Mouse (Mus musculus) hematopoietic stem cell, adult 5-6 weeks (primary cell): ENCODE measurements around the gene Bicd2. TPM values are rescaled to one million over a fixed set of nuclear protein-coding genes. Genes with fewer than 3 reads are reported as not detected.

ENCODE experiments used
- ATAC-seq, 2 experiments: fragments of 125-278 bp in 1 of 2; replicated peaks in 1 of 2; 2 replicates each; pipeline ENCODE4 v1.8.0; 2016 to 2017; ENCODE audit warnings: inconsistent platforms in 2 of 2, mild to moderate bottlenecking in 2 of 2, moderate number of reproducible peaks in 2 of 2, low read depth in 1 of 2, moderate TSS enrichment in 1 of 2; ENCODE audit not compliant: low FRiP score in 2 of 2, poor library complexity in 2 of 2, severe bottlenecking in 2 of 2, insufficient read depth in 1 of 2, low TSS enrichment in 1 of 2
- total RNA-seq: library from RNA; stranded (forward); fragments of 172-1452, 232-1000 nt; gene quantifications from 2 replicates; pipeline ENCODE4 v1.2.3, GENCODE M21; 2017

The Bicd2 gene
- 18.0 and 21.2 TPM in 2 replicates for total RNA-seq

GRCm38 (mm10) chr13:49341012-49341830 is at the start of gene Bicd2:
Gene Bicd2 (plus strand): TSS chr13:49341585.
- ATAC-seq = peak; percentile 97 to 98

DNA sequence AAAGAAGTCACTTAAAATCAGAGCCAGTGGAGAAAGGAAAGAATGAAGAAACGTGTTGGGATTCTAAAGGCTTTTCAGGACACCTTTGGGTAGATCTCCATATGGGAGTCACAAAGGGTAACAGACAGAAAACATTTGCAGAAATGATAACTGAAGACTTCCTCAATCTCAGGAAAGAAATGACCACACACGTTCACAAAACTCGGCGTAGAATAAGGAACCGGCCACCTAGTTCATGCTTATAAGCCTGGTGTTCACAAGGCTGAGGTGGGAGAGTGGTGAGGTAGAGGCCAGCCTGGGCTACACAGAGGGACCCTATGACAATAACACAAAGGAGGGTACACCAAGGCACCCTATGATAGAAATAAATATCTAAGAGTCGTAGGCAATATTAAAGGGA is 49.4 kb upstream of the Bicd2 start:
- peak in 1 of 2 experiments; percentile 46; a peak in 1 of 4 replicates for ATAC-seq

DNA sequence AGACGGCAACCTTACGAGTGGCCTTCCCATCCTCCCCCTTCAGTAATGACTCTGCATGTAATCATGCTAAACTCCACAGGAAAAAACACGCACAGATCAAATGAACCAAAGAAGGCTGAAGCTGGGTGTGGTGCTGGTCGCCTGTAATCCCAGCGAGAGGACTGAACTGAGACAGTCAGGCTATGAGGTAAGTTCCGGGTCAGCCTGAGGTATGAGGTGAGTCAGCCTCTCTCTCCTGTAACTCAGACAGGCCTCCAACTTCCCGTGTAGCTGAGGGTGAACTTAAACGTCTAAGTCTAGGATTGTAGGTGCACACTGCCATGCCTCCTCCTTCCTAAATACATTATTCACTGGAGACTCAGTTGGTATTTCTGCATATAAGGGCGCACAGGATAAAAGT is 47.3 kb upstream of the Bicd2 start:
- no peak for ATAC-seq

DNA sequence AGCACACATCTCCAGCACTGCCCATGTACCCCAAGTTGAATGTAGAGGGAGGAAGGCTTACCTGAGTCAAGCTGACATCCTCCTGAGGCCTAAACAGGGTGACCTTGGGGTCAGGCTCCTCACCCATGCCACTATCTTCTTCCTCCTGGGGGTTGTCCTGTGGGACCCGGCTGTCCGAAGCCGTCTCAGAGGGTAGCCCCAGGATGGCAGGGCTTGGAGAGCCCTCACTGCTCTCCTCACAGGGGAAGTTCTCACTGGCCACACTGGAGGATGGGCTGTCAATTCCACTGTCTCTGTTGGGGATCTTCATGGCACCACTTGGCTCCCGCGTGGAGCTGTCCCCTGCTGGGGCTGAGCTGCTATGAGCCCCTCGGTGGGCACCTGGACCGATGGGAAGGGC is 45.1 kb upstream of the Bicd2 start:
- no peak for ATAC-seq

DNA sequence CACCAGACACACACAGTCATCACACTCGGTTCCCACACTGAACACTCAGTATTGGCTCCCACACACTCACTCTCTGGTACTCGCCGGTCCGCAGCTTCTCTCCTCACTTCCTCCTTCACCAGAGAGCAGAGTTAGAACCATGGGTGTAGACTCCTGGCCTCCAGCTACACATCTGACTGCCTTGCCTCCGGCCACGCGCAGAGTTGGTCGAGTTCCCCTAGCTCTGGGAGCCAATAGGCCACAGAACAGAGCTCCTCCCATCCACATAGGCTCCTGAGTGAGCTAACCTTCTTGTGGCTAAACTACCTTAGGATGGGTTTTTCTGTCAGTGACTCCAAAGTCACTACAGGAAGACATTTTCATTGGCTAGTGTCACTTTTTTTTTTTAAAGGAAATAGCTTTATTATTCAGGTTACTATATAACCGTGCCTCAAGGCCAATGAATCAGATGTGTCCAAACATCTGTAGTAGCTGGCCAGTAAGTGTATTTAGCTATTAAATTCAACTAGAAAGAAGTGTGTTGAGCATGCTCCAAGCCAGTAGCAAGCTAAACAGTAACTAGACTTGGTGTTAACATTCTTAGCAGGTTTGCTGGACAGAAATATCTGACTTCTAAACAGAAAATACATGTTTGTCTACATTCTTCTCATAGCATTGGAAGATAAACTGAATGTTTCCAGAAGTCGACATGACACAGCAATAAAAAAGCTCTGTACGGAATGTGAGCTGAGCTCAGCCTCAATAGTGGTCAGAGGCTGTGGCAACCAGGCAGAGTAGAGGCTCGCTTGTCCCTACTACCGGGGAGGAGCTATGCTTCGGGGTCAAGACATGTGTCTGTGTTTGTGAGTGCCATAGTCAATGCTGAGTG is 42.6 kb upstream of the Bicd2 start:
- ATAC-seq = peak; percentile 69 to 85

DNA sequence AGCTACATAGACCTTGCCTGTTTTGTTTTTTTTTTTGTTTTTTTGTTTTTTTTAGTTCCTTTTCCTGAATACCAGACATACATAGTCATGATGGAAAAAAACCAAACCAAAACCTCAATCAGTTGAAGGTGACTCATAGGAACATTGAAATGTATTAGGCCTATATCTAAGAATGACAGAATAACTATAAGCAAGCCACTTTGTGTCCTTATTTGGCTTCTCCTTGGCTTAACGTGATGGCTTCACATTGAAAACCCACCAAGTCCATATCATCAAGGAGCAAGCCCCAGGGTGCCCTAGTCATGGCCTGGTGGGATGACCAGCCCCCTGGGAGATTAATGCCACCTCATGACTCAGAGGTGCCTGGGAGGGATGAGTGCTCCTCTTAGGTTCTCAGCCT is 40.6 kb upstream of the Bicd2 start:
- no peak for ATAC-seq

GRCm38 (mm10) chr13:49306771-49307310 is 34.5 kb upstream of the Bicd2 start:
- ATAC-seq = peak in 1 of 2 experiments; percentile 13; a peak in 2 of 4 replicates

DNA sequence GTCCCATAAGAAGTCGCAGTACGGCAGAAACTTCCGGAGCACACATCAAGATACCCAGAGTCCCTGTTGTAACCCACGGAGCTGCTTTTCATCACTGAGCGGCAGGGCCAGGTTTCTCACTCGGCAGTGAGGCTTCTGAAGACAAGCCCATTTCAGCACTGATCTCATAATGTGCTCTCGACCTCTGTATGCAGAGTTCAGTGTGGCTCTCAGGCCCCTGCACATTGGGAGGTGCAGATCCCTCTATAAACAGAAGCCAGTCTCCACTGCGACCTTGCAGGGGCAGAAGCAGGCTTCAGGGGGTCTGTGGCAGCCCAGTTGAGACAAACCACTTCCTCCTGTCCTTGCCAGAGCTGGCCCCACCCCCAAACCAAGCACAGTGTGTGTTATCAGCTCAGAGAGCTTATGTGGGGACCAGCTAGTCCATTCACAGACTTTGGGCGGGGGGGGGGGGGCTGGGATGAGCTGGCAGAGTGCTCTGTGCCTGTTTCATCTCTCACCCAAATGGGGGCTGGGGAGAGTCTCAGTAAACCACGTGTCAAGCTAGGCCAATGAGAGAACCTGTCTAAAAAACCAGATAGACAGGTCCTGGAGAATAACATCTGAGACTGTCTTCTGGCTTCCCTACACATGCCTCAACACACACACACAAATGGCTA is 33.9 kb upstream of the Bicd2 start:
- peak; percentile 63 to 65 for ATAC-seq

DNA sequence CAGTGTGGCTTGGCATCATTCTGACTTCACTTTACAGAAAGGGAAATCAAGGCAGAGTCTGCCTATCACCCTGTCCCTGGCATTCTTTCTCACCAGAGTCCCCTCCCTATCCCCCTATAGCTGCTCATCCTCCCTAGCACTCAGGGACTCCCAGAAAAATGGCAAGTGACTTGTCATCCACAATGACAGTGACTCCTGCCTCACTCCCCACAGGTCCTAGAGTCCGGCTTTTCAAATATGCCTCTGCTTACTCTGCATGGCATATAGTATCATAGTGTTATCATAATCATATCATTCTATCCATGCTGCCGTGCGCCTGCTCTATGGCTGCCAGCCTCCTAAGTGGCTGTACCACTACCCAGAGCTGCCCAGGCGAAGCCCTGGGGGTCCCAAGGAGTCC is 33.2 kb upstream of the Bicd2 start:
- no peak for ATAC-seq

- ATAC-seq = peak; percentile 77 to 78
These were observed 32.5 kb upstream of the Bicd2 start for GRCm38 (mm10) chr13:49308861-49309403.

GRCm38 (mm10) chr13:49309501-49309900 is 31.9 kb upstream of the Bicd2 start:
- no peak for ATAC-seq

- ATAC-seq = no peak
These were observed 29.7 kb upstream of the Bicd2 start for GRCm38 (mm10) chr13:49311642-49312041.

GRCm38 (mm10) chr13:49316386-49317162 is 24.8 kb upstream of the Bicd2 start:
- ATAC-seq = no peak

- no peak for ATAC-seq
These were observed 23.9 kb upstream of the Bicd2 start for GRCm38 (mm10) chr13:49317508-49317907.

GRCm38 (mm10) chr13:49317914-49318313 is 23.5 kb upstream of the Bicd2 start:
- ATAC-seq = no peak

DNA sequence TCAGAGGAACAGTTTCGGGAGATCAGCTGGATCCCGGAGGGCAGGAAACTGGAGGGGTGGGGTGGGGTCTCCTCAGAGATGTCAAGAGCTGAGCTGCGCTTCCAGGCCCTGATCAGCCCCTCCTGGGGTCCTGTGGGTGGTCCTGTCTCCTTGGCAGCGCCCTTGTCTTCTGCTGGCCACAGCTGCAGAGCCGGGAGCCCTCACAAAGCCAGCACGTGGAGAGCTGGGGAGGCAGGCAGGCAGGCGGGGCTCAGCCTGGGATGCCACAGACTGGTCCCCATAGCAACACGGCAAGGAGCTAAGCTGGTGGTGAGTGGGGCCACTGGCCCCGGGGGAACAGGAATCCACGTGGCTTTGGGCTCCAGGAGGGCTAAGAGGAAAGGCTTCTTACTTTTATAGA is 21.3 kb upstream of the Bicd2 start, which contains the start of gene Fgd3:
Gene Fgd3 (minus strand): TSS at position 272 of the 400 bp plus-strand sequence.
- ATAC-seq = peak; percentile 70 to 77
